Mouse (Mus musculus) MEL (cell line): ENCODE measurements at regions not wholly inside any gene's neighbourhood (a gene's known extent, or its start where the extent isn't known, plus 50 kb on each side); places are given as distances from the start of the nearest gene placed in this dataset.
A peak's percentile ranks its signal among the peaks of the same experiment; 100 is the strongest.

Source experiments
- DNase-seq: peaks from one replicate; pipeline ENCODE4 v3.0.0; 2011; ENCODE audit warnings: low read depth, low spot score
- H3K27ac ChIP-seq: 2 replicates; pipeline ENCODE4 v1.5.1; 2012; ENCODE audit warnings: low read depth, mild to moderate bottlenecking, control low read depth, low read length, moderate library complexity; ENCODE audit not compliant: control insufficient read depth
- H3K27me3 ChIP-seq, 2 experiments: fragments of 150-350 bp in 1 of 2; sonication (generic) in 1 of 2; 2 replicates each; pipeline ENCODE4 v1.6.1; 2012; ENCODE audit warnings: low read length in 2 of 2, mild to moderate bottlenecking in 2 of 2, improper control_type of control experiment in 1 of 2, moderate library complexity in 1 of 2; ENCODE audit not compliant: insufficient read depth in 2 of 2, control insufficient read depth in 1 of 2
- H3K36me3 ChIP-seq, 2 experiments: 2 replicates each; pipeline ENCODE4 v1.6.1; 2012 to 2014; ENCODE audit warnings: low read length in 2 of 2, improper control_type of control experiment in 1 of 2, inconsistent platforms in 1 of 2, mild to moderate bottlenecking in 1 of 2; ENCODE audit not compliant: insufficient read depth in 2 of 2, control insufficient read depth in 1 of 2
- H3K4me1 ChIP-seq, 2 experiments: fragments of 150-350 bp in 1 of 2; sonication (generic) in 1 of 2; 2 replicates each; pipeline ENCODE4 v1.6.1; 2012; ENCODE audit warnings: low read length in 2 of 2, improper control_type of control experiment in 1 of 2, mild to moderate bottlenecking in 1 of 2; ENCODE audit not compliant: insufficient read depth in 2 of 2, control insufficient read depth in 1 of 2
- H3K4me3 ChIP-seq, 2 experiments: fragments of 150-350 bp in 1 of 2; sonication (generic) in 1 of 2; 2 replicates each; pipeline ENCODE4 v1.5.1; 2012; ENCODE audit warnings: low read depth in 2 of 2, low read length in 2 of 2, mild to moderate bottlenecking in 2 of 2, moderate library complexity in 2 of 2, control low read depth in 1 of 2, improper control_type of control experiment in 1 of 2; ENCODE audit not compliant: control insufficient read depth in 1 of 2, insufficient read depth in 1 of 2
- H3K79me2 ChIP-seq: 2 replicates; pipeline ENCODE4 v1.6.1; 2012; ENCODE audit warnings: mild to moderate bottlenecking, low read length, moderate library complexity; ENCODE audit not compliant: control insufficient read depth, poor library complexity, insufficient read depth
- H3K9ac ChIP-seq: 2 replicates; pipeline ENCODE4 v1.6.1; 2012; ENCODE audit warnings: low read depth, mild to moderate bottlenecking, control low read depth, low read length, moderate library complexity; ENCODE audit not compliant: control insufficient read depth, poor library complexity, severe bottlenecking
- H3K9me3 ChIP-seq: fragments of 150-350 bp; sonication (generic); replicated peaks from 2 replicates; pipeline ENCODE4 v1.6.1; 2012; ENCODE audit warnings: mild to moderate bottlenecking, low read length, improper control_type of control experiment, moderate library complexity; ENCODE audit not compliant: insufficient read depth
- BHLHE40 ChIP-seq: IDR thresholded peaks from 2 replicates; pipeline ENCODE4 v1.6.1; 2012; ENCODE audit warnings: low read depth, mild to moderate bottlenecking, inconsistent platforms, low read length, improper control_type of control experiment, borderline replicate concordance
- CHD1 ChIP-seq: IDR thresholded peaks from 2 replicates; pipeline ENCODE4 v1.6.1; 2012; ENCODE audit warnings: low read depth, mild to moderate bottlenecking, inconsistent platforms, low read length, improper control_type of control experiment
- CHD2 ChIP-seq: IDR thresholded peaks from 2 replicates; pipeline ENCODE4 v1.6.1; 2011; ENCODE audit warnings: low read length, improper control_type of control experiment
- CTCF ChIP-seq, 3 experiments: IDR thresholded peaks in 2 of 3; conservative IDR thresholded peaks in 1 of 3; 2 replicates each; pipeline ENCODE4 v1.5.1; 2011 to 2012; ENCODE audit warnings: low read length in 3 of 3, low read depth in 2 of 3, mild to moderate bottlenecking in 2 of 3, improper control_type of control experiment in 1 of 3, inconsistent platforms in 1 of 3, mixed read lengths in 1 of 3, moderate library complexity in 1 of 3; ENCODE audit not compliant: control insufficient read depth in 1 of 3, insufficient read depth in 1 of 3, poor library complexity in 1 of 3, severe bottlenecking in 1 of 3
- EP300 ChIP-seq, 2 experiments: IDR thresholded peaks; 2 replicates each; pipeline ENCODE4 v1.6.1; 2011; ENCODE audit warnings: improper control_type of control experiment in 2 of 2, low read length in 2 of 2, low read depth in 1 of 2, mild to moderate bottlenecking in 1 of 2
- GABPA ChIP-seq: IDR thresholded peaks from 2 replicates; pipeline ENCODE4 v1.6.1; 2012; ENCODE audit warnings: low read depth, mild to moderate bottlenecking, inconsistent platforms, low read length, improper control_type of control experiment, moderate library complexity
- GATA1 ChIP-seq: IDR thresholded peaks from 2 replicates; pipeline ENCODE4 v1.6.1; 2011; ENCODE audit warnings: low read depth, low read length, improper control_type of control experiment
- HCFC1 ChIP-seq: IDR thresholded peaks from 2 replicates; pipeline ENCODE4 v1.6.1; 2012; ENCODE audit warnings: low read depth, mild to moderate bottlenecking, inconsistent platforms, low read length, improper control_type of control experiment, moderate library complexity
- MAFK ChIP-seq: IDR thresholded peaks from 2 replicates; pipeline ENCODE4 v1.6.1; 2011; ENCODE audit warnings: low read depth, mild to moderate bottlenecking, low read length, improper control_type of control experiment, borderline replicate concordance
- MAX ChIP-seq: IDR thresholded peaks from 2 replicates; pipeline ENCODE4 v1.6.1; 2011; ENCODE audit warnings: low read length, improper control_type of control experiment
- MAZ ChIP-seq: IDR thresholded peaks from 2 replicates; pipeline ENCODE4 v1.6.1; 2012; ENCODE audit warnings: low read depth, mild to moderate bottlenecking, inconsistent platforms, low read length, improper control_type of control experiment
- NELFE ChIP-seq: IDR thresholded peaks from 2 replicates; pipeline ENCODE4 v1.6.1; 2011; ENCODE audit warnings: low read depth, low read length, improper control_type of control experiment
- NRF1 ChIP-seq: IDR thresholded peaks from 2 replicates; pipeline ENCODE4 v1.6.1; 2014; ENCODE audit warnings: low read depth, mild to moderate bottlenecking, inconsistent platforms, low read length, improper control_type of control experiment, moderate library complexity; ENCODE audit not compliant: poor library complexity, insufficient read depth, severe bottlenecking
- POLR2AphosphoS2 ChIP-seq: IDR thresholded peaks from 2 replicates; pipeline ENCODE4 v1.6.1; 2011; ENCODE audit warnings: low read length, improper control_type of control experiment
- RCOR1 ChIP-seq: IDR thresholded peaks from 2 replicates; pipeline ENCODE4 v1.6.1; 2012; ENCODE audit warnings: low read depth, mild to moderate bottlenecking, inconsistent platforms, low read length, improper control_type of control experiment
- TBP ChIP-seq: IDR thresholded peaks from 2 replicates; pipeline ENCODE4 v1.8.0; 2011; ENCODE audit warnings: low read depth, low read length, improper control_type of control experiment
- TCF12 ChIP-seq: IDR thresholded peaks from 2 replicates; pipeline ENCODE4 v1.6.1; 2014; ENCODE audit warnings: low read depth, mild to moderate bottlenecking, inconsistent platforms, low read length, improper control_type of control experiment, moderate library complexity
- UBTF ChIP-seq: IDR thresholded peaks from 2 replicates; pipeline ENCODE4 v1.6.1; 2012; ENCODE audit warnings: low read depth, mild to moderate bottlenecking, inconsistent platforms, low read length, improper control_type of control experiment, moderate library complexity, borderline replicate concordance; ENCODE audit not compliant: insufficient read depth
- USF2 ChIP-seq, 2 experiments: IDR thresholded peaks; 2 replicates each; pipeline ENCODE4 v1.6.1; 2011 to 2012; ENCODE audit warnings: improper control_type of control experiment in 2 of 2, low read length in 2 of 2, borderline replicate concordance in 1 of 2, inconsistent platforms in 1 of 2, low read depth in 1 of 2, mild to moderate bottlenecking in 1 of 2; ENCODE audit not compliant: insufficient read depth in 1 of 2
- ZKSCAN1 ChIP-seq: IDR thresholded peaks from 2 replicates; pipeline ENCODE4 v1.6.1; 2012; ENCODE audit warnings: low read depth, mild to moderate bottlenecking, inconsistent platforms, low read length, improper control_type of control experiment, moderate library complexity
- ZMIZ1 ChIP-seq: IDR thresholded peaks from 2 replicates; pipeline ENCODE4 v1.6.1; 2012; ENCODE audit warnings: low read depth, mild to moderate bottlenecking, inconsistent platforms, low read length, improper control_type of control experiment, moderate library complexity
- ZNF384 ChIP-seq: IDR thresholded peaks from 2 replicates; pipeline ENCODE4 v1.6.1; 2012; ENCODE audit warnings: low read depth, mild to moderate bottlenecking, inconsistent platforms, low read length, improper control_type of control experiment

- H3K36me3 ChIP-seq, result no peaks in the 10 kb centered on the region
- no peak overlapping the region for H3K4me3 ChIP-seq
- no peaks in the 10 kb centered on the region for H3K9me3 ChIP-seq
- TF ChIP-seq ZKSCAN1 (no peak), POLR2AphosphoS2 (no peak), TBP (no peak), USF2 (IDR thresholded peaks at IDR 0.05; ENCODE audit: borderline replicate concordance in 1 of 2, insufficient read depth in 1 of 2, low read depth in 1 of 2, low read length in 2 of 2) (no peak), CHD2 (no peak), HCFC1 (no peak), EP300 (IDR thresholded peaks at IDR 0.05; ENCODE audit: low read depth in 1 of 2, low read length in 2 of 2) (no peak), ZMIZ1 (no peak), CHD1 (no peak), MAX (no peak), RCOR1 (no peak), UBTF (no peak), NRF1 (no peak), ZNF384 (no peak), CTCF (IDR thresholded peaks at IDR 0.05 in 2 of 3, conservative IDR thresholded peaks at IDR 0.05 in 1 of 3; ENCODE audit: control insufficient read depth in 1 of 3, insufficient read depth in 1 of 3, low read depth in 2 of 3, low read length in 3 of 3, poor library complexity in 1 of 3, severe bottlenecking in 1 of 3) (no peak), BHLHE40 (no peak), TCF12 (no peak), GABPA (no peak), NELFE (no peak), GATA1 (no peak)
- H3K27ac ChIP-seq, result no peak overlapping the region
- H3K9ac ChIP-seq, result no peak overlapping the region
- DNase-seq, result no peak
- no peaks in the 10 kb centered on the region for H3K27me3 ChIP-seq
- H3K79me2 ChIP-seq, result no peaks in the 10 kb centered on the region
- no peaks in the 10 kb centered on the region for H3K4me1 ChIP-seq
Observed at GRCm38 (mm10) chr9:93870778-93871177, 667.1 kb downstream of the 1190002N15Rik start.

- Histone ChIP-seq H3K36me3 (no peaks in the 10 kb centered on the region), H3K9me3 (no peaks in the 10 kb centered on the region), H3K27me3 (no peaks in the 10 kb centered on the region), H3K9ac (no peak overlapping the region), H3K27ac (no peak overlapping the region), H3K79me2 (no peaks in the 10 kb centered on the region), H3K4me3 (no peak overlapping the region), H3K4me1 (no peaks in the 10 kb centered on the region)
- TF ChIP-seq MAFK (peak; percentile 62; the same call in 1 of the 2 replicates), BHLHE40 (no peak), CHD1 (no peak), MAZ (no peak)
- DNase-seq, result no peak
Observed at GRCm38 (mm10) chr9:93857937-93858336, 679.9 kb downstream of the 1190002N15Rik start.
